Mouse (Mus musculus): ENCODE measurements at regions not wholly inside any gene's neighbourhood (a gene's known extent, or its start where the extent isn't known, plus 50 kb on each side); places are given as distances from the start of the nearest gene placed in this dataset.

- DNase-seq (ENCODE audit: low spot score): no peak
Observed at GRCm38 (mm10) chr5:107035376-107035775, 71.3 kb downstream of the Cdc7 start.

GRCm38 (mm10) chr5:107035782-107036181 is 71.7 kb downstream of the Cdc7 start:
- DNase-seq (ENCODE audit: low spot score): no peak

GRCm38 (mm10) chr5:107036475-107036874 is 72.4 kb downstream of the Cdc7 start:
- no peak for DNase-seq (ENCODE audit: low spot score)

GRCm38 (mm10) chr5:107037087-107037486 is 73.0 kb downstream of the Cdc7 start:
- DNase-seq (ENCODE audit: low spot score): no peak

- DNase-seq (ENCODE audit: low spot score): no peak
Observed at GRCm38 (mm10) chr5:107039340-107039739, 75.2 kb downstream of the Cdc7 start.

GRCm38 (mm10) chr5:107039956-107040355 is 75.8 kb downstream of the Cdc7 start:
- no peak for DNase-seq (ENCODE audit: low spot score)

- no peak for DNase-seq (ENCODE audit: low spot score)
Observed at GRCm38 (mm10) chr5:107040489-107040888, 76.4 kb downstream of the Cdc7 start.

- DNase-seq (ENCODE audit: low spot score): no peak
Observed at GRCm38 (mm10) chr5:107045163-107045562, 81.0 kb downstream of the Cdc7 start.

GRCm38 (mm10) chr5:107046501-107046931 is 82.4 kb downstream of the Cdc7 start:
- peak; percentile 61 for DNase-seq (ENCODE audit: low spot score)

GRCm38 (mm10) chr5:107048607-107049006 is 84.5 kb downstream of the Cdc7 start:
- no peak for DNase-seq (ENCODE audit: low spot score)

- no peak for DNase-seq (ENCODE audit: low spot score)
Observed at GRCm38 (mm10) chr5:107050076-107050475, 86.0 kb downstream of the Cdc7 start.

- no peak for DNase-seq (ENCODE audit: low spot score)
Observed at GRCm38 (mm10) chr5:107051868-107052267, 87.7 kb downstream of the Cdc7 start.

- no peak for DNase-seq (ENCODE audit: low spot score)
Observed at GRCm38 (mm10) chr5:107054900-107055452, 90.9 kb downstream of the Cdc7 start.

GRCm38 (mm10) chr5:107055455-107055854 is 91.3 kb downstream of the Cdc7 start:
- DNase-seq (ENCODE audit: low spot score): no peak
